Mouse (Mus musculus) ovary, postnatal 10 days (tissue): ENCODE measurements around the gene Arid4a.
"Not testable (repeated sequence)": the region's sequence is repeated elsewhere in the genome, so short reads cannot be mapped to it uniquely, and the experiment has no call there.

ENCODE experiments used
- DNase-seq: peaks from one replicate; pipeline ENCODE4 v3.0.0; 2022; ENCODE audit warnings: low spot score

Gene Arid4a

DNA sequence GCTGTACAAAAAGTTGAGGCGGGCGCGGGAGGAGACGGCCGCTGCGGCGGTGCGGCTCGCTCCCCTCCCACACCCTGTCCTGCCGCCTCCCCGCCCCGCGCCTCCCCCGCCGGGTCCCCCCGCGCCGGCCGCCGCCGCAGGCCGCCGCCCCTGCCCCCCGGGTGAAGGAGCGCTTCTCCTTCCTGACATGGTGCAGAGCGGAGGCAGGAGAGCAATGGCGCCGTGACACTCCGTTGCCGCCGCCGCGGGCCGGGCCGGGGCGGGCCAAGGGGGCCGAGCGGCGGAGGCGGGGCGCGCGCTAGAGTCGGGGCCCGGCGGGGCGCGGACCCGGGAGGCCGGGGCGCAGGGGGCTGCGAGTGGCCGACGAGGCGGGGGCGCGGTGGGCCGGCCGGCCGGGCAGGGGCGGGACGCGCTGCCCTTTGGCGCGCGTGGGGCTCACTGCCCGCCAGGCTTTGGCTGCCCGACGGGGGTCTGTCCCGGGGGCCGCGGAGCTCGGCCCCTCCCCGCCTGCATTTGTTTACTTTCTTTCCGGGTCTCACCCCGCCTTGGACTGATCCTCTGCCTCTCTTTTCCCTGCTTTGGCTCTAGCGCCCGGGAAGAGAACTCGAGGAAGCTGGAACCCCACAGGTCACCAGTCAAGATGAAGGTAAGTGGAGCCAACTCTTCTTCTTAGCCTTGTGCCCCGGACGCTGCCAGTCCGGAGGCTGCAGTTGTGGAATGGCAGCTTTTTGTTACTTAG is 882 bp downstream of the Arid4a start:
- DNase-seq, result peak; percentile 31

GRCm38 (mm10) chr12:71017242-71017571 is 1.4 kb downstream of the Arid4a start:
- no peak for DNase-seq

GRCm38 (mm10) chr12:71017827-71018226 is 2.0 kb downstream of the Arid4a start:
- DNase-seq, result no peak

GRCm38 (mm10) chr12:71019211-71019610 is 3.4 kb downstream of the Arid4a start:
- DNase-seq, result no peak

DNA sequence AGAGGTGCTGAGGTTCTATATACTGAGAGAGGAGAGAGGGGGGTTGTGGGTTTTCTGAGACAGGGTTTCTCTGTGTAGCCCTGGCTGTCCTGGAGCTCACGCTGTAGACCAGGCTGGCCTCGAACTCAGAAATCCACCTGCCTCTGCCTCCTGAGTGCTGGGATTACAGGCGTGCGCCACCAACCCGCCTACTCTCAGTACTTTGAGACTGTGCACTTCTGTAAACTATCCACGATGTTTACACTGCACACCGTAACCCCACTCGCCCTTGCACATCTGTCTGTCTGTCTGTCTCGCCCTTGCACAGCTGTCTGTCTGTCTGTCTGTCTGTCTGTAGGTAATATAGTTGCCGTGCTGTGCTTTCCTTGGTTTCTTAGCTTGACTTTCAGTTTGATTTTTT is 8.6 kb downstream of the Arid4a start:
- no peak for DNase-seq

DNA sequence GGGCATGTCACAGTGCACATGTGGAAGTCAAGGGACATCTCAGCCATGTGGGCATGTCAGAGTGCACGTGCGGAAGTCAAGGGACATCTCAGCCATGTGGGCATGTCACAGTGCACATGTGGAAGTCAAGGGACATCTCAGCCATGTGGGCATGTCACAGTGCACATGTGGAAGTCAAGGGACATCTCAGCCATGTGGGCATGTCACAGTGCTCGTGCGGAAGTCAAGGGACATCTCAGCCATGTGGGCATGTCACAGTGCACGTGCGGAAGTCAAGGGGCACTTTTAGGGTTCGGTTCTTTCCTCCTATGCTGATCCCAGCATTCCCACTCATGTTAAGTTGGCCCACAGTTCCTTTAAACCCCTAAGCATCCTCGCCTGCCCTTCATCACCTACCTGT is 12.5 kb downstream of the Arid4a start:
- not testable (repeated sequence) for DNase-seq

GRCm38 (mm10) chr12:71030260-71030659 is 14.5 kb downstream of the Arid4a start:
- no peak for DNase-seq

- no peak for DNase-seq
These were observed 14.9 kb downstream of the Arid4a start for GRCm38 (mm10) chr12:71030722-71031121.

GRCm38 (mm10) chr12:71035826-71036225 is 20.0 kb downstream of the Arid4a start:
- DNase-seq, result no peak

DNA sequence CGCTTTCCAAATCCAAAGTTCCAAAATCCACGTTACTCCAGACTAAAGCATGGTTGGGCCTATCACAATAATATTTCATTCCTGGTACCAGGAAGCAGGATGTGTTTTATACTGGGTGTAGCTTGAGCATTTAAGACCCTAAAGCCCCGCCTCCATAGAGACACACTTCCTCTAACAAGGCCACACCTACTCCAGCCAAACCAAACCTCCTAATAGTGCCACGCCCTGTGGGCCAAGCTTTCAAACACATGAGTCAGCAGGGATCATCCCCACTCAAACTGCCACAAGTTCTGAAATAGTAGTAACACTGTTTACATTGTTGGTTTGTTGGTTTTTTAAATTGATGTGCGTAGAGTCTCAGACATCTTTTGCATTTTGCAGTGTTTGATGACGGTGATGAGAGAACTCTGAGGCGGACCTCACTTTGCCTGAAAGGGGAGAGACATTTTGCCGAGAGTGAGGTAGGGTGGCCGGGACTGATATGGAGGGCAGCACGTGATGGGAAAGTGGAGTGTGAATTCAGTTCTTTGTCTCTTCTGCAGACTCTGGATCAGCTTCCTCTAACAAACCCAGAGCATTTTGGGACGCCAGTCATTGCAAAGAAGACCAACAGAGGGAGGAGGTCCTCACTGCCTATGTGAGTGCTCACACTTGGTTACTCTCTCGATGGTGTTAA is 21.1 kb downstream of the Arid4a start:
- DNase-seq, result no peak

- DNase-seq, result no peak
These were observed 24.7 kb downstream of the Arid4a start for GRCm38 (mm10) chr12:71040462-71040861.

DNA sequence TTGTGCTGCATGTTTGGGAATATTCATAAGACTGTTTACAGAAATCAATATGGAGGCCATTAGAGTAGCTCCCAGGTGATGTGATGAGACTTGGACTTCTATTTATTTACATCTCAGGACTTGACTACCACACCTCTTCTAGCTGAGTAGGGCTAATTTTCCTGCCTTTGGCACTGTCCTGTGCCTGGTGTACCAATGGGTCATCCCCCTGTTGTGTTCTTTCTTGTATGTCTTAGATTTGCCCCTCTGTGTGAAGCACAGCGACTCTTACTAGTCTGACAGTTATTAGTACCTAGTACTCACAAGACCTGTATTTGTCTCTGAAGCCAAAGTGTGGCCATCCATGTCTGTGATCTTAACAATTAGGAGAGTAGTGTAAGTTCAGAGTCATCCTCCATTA is 26.7 kb downstream of the Arid4a start:
- no peak for DNase-seq

DNA sequence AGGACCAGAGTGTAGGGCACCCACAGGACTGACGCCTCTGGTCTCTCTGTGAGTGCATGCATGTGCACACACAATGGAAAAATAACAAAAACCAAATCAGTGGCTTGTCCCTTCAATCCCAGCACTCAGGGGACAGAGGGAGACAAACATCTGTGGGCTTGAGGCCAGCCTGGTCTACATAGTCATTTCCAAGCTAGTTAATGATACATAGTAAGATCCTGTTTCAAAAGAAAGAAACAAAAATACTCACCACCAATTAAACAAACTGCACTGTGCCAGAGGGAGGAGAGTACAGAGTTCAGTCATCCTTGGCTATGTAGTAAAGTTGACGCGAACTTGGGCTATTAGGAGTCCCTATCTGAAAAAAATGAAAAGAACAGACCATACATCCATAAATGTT is 27.8 kb downstream of the Arid4a start:
- DNase-seq, result no peak

DNA sequence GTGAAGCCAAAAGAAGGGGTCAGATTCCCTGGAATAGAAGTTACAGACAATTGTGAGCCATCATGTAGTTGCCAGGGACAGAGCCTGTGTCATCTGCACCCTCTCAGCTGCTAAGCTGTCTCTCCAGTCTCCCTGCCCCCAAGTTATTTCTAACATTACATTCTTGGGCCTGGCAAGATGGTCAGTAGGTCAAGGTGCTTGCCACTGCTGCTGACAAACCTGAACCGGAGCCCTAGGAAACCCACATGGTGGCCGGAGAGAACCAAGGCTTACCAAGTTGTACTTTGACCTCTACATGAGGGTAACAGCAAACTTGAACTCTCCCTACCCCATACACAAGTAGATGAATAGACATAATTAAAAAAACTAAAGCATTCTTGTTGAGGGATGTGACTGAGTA is 28.7 kb downstream of the Arid4a start:
- no peak for DNase-seq

DNA sequence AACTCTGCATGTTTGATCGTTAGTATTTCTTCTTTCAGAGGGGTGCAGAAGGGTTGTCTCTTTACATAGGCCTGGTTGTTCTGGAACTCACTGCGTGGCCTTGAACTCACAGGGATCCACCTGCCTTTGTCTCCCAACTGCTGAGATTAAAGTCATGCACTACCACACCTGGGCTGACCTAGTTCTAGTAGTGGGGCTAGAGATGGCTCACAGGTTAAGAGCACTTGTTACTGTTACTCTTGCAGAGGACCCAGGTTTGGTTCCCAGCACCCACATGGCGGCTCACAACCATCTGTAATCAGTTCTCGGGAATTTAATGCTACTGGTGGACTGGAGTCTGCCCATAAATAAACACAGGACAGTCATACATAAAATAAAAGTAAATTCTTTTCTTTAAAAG is 30.7 kb downstream of the Arid4a start:
- DNase-seq, result no peak

GRCm38 (mm10) chr12:71047473-71048078 is 31.8 kb downstream of the Arid4a start:
- no peak for DNase-seq

GRCm38 (mm10) chr12:71048117-71048516 is 32.3 kb downstream of the Arid4a start:
- DNase-seq, result peak; percentile 73

GRCm38 (mm10) chr12:71048561-71048960 is 32.8 kb downstream of the Arid4a start:
- no peak for DNase-seq

- DNase-seq, result no peak
These were observed 33.9 kb downstream of the Arid4a start for GRCm38 (mm10) chr12:71049596-71050265.

GRCm38 (mm10) chr12:71051079-71051478 is 35.3 kb downstream of the Arid4a start:
- no peak for DNase-seq

DNA sequence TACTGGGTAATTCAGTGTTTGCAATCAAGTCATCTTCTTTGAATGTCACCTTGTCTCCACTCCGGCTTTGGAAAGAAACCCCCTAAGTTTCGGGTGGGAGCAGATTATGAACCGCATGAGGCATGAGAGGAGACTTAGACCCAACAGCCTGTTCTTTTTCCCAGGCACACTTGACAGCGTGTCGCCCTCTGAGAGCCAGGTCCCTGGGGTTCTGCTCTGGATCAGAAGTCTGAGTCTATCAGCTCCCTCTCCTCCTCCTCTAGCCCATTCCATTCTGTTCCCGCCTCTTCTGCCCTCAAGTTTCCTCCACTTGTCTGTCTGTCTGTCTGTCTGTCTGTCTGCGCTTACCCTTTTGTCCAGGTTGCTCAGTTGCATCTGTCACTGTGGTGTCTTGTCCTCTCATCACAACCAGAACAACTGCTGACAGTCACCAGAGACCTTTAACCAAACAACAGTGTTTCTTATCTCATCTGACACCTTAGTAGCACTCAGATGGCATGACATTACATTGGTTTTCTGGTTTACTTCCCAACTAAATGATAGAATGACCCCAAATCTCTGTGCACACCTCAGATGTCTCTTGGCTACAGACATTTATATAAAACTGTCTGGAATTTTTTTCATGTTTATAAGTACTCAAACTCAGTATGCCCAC is 36.7 kb downstream of the Arid4a start:
- DNase-seq, result no peak

GRCm38 (mm10) chr12:71053031-71053430 is 37.2 kb downstream of the Arid4a start:
- DNase-seq, result no peak
